Mouse (Mus musculus): ENCODE results near the gene Lce1d.
"Not testable (repeated sequence)": the region's sequence is repeated elsewhere in the genome, so short reads cannot be mapped to it uniquely, and the experiment has no call there.

The Lce1d gene

DNA sequence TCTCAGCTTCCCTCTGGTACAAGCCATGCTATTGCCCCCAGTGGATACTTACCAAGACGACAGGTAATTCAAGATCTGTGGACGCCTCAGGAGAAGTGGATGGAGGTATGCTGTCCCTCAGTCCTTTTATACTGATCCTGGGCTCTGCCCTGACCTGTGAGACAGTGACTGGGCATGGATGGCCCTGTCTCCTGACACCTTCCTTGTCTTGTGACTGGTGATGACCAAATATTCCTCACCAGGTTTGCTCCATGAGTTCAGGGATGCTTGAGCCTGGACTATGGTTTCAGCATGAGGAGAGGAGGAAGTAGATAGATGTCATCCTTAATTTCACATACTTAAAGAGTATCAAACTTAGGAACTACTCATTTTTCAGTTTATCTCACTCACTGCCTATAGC is at the start of gene Lce1d:
Gene Lce1d (minus strand): TSS at position 101 of the 400 bp plus-strand sequence.
- no peak for DNase-seq (ENCODE audit: low spot score)

DNA sequence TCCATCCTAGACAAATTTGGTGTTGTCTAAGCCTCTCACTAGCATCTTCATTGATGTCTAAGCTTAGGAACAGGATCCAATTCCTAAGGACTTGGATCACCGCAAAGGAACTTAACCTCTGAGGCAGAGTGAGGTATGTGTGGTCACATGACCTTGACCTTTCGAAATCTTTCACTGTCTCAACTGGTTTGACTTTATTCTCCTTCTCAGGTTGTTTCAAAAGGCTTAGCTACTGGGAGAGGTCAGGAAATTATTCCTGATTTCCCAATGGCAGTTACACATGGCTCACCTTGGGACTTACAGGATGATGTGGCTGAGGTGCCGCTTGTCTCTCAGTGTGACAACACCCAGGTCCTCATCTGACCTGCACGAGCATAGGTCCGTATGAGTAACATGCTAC is 35.6 kb upstream of the Lce1d start:
- no peak for DNase-seq (ENCODE audit: low spot score)

DNA sequence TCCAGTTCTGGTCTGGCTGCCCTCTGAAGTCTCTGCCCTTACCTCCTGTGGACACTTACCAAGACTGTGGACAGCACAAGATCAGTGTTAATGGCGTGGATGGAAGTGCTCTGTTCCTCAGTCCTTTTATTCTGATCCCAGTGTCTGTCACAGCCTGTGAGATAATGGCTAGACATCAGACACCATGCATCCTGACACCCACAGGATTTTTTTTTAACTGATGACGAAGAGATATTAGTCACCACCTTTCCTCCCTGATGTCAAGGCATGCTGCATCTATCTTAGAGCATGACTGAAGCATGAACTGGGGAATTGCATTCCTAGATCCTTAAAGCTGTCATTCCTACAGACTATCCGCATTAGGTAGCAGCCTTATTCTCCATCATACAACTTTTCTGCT is 33.2 kb upstream of the Lce1d start, which contains the start of gene Lce1f:
Gene Lce1f (minus strand): TSS at position 101 of the 400 bp plus-strand sequence.
- DNase-seq (ENCODE audit: low spot score) = no peak

DNA sequence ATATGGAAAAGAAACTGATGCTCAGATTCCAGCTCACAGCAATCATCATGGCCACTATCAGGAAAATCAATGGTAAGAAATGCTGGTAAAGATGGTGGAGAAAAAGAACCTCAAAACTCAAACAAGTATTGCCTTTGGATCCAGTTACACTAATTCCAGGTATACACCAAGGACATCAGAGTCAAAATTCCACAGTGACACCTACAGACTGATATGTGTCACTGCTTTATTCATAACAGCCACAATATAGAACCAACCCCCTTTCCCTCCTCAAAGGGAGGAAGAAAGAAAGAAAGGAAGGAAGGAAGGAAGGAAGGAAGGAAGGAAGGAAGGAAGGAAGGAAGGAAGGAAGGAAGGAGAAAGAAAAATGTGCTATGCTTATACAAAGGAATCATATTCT is 28.1 kb upstream of the Lce1d start:
- DNase-seq (ENCODE audit: low spot score) = peak; percentile 3

DNA sequence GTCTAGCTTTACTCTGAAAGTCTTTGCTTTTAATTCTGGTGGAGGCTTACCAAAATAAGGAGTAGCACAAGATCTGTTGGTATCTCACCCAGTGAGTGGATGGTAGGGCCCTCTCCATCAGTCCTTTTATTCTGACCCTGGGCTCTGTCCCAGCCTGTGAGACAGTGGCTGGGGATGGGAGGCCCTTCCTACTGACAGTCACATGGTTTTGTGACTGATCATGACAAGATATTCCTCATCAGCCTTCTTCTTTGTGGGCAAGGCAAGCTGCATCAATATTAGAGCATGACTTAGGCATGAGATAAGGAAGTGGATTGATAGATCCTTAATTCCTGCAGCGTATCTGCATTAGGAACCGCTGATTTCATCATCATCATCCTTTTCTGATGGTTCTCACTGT is 22.0 kb upstream of the Lce1d start, which contains the start of gene Lce1e:
Gene Lce1e (minus strand): TSS at position 101 of the 400 bp plus-strand sequence.
- DNase-seq (ENCODE audit: low spot score) = no peak

DNA sequence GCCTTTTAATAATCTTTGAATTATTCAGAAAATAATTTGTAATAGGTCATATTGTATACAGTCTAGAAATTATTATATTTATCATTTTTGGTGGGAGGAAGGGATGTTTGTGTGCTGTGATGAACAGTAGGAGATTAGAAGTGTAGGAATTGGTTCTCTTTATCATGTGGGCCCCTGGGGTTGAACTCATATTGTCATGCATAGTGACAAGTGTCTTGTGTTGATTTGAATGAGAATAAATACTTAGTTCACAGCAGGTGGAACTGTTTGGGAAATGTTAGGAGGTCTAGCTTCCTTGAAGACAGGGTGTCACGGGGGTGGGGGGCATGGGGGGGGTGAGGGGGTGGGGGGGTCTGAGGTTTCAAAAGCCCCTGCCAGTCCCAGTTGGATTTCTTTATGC is 7.6 kb upstream of the Lce1d start:
- DNase-seq (ENCODE audit: low spot score) = no peak

DNA sequence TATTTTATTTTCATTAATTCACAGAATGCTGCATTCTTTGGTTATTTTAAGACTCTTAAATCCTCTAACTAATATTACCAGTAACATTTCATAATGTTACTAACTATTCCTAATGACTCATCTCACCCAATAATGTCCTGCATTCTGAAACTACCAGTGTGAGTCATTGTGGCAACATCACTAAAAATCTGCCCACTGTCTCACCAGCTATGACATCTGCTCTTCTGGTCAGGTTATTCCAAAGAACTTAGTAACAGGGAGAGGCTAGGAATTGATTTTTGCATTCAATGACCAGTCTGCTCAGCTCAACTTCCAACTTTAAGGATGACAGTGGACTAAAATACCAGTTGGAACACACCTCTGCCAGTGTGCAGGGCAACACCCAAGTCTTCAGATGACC is 4.7 kb upstream of the Lce1d start:
- DNase-seq (ENCODE audit: low spot score) = no peak

DNA sequence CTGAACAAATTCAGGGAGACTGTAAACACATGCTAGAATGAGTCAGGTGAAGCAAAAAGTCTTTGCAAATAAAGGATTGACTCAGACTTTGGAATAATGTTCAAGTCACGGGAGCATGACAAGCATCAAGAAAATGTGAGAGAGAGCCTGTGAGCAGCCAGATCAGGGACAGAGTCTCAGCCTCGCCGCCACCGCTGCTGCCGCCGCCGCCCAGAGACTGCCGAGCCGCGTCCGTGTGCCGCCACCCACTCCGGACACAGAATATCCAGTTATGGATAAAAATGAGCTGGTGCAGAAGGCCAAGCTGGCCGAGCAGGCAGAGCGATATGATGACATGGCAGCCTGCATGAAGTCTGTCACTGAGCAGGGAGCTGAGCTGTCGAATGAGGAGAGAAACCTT is 2.1 kb upstream of the Lce1d start:
- not testable (repeated sequence) for DNase-seq (ENCODE audit: low spot score)

DNA sequence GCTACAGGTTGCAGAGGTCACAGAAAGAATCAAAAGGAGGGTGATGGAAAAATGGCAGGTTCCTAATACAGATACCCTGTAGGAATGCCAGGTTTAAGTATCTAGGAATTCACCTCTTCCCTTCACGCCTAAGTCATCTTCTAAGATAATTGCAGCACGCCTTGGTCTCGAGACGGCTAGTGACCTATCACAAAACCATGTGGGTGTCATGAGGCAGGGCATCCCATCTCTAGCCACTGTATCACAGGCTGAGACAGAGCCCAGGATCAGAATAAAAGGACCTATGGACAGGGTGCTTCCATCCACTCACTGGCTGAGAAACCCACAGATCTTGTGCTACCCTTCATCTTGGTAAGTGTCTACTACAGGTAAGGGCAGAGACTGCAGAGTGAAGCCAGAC is 8.1 kb downstream of the Lce1d start, which contains the start of gene Lce1c:
Gene Lce1c (plus strand): TSS at position 301 of the 400 bp plus-strand sequence.
- DNase-seq (ENCODE audit: low spot score) = no peak

DNA sequence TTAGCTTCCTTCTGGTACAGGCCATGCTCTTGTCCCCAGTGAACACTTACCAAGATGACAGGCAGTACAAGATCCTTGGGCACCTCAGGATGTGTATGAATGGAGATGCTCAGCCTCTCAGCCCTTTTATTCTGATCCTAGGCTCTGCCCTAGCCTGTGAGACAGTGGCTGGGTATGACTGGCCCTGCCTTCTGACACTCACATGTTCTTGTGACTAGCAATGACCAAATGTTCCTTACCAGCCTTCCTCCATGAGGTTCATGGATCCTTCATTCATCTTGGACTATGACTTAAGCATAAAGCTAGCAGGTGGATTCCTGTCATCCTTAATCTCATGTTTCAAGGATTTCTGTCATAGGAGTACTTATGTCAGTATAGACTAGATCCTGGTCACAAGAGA is 16.8 kb downstream of the Lce1d start, which contains the start of gene Lce1a2:
Gene Lce1a2 (minus strand): TSS at position 101 of the 400 bp plus-strand sequence.
- no peak for DNase-seq (ENCODE audit: low spot score)

DNA sequence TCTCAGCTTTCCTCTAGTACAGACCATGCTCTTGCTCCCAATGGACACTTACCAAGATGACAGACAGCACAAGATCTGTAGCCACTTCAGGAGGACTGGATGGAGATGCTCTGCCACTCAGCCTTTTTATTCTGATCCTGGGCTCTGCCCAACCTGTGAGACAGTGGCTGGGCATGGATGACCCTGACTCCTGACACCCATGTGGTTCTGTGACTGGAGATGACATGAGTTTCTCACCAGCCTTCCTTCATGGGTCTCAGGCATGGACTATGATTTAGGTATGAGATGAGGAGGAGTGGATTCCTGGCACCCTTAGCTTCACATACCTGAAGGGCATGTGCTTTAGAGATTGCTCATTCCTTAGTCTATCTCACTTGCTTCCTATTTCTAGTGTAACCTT is 30.2 kb downstream of the Lce1d start, which contains the start of gene Lce1b:
Gene Lce1b (minus strand): TSS at position 101 of the 400 bp plus-strand sequence.
- DNase-seq (ENCODE audit: low spot score) = no peak

DNA sequence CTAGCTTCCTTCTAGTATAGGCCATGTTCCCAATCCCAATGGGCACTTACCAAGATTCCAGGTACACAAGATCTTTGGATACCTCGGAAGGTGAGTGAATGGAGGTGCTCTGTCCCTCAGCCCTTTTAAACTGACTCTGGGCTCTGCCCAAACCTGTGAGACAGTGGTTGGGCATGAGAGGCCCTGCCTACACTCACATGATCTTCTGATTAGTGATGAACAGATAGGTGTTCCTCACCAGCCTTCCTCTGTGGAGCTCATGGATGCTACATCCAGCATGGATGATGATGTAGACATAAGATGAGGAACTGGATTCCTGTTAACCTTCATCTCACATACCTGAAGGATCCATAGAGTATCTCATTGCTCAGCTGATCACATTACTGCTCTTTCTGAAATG is 38.8 kb downstream of the Lce1d start, which contains the start of gene Lce1a1:
Gene Lce1a1 (minus strand): TSS at position 101 of the 400 bp plus-strand sequence.
- no peak for DNase-seq (ENCODE audit: low spot score)

DNA sequence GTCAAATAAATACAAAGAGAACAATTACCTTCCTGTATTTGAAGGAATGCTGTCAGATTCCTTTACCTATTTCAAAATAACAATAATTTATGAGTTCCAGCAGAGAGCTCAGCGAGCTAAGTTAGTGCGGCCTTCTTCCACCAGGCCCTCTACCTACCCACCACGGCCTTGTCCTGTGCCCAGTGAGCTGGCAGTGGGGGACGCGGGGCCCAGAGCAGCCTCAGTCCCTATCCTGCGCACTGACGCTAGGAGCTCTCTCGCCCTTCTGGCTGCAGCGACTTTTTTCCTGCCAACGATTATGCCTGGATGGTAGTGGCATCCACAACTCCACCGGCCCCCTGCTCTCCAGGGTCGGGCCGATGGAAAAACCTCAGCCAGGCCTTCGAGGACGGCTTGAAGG is 47.2 kb downstream of the Lce1d start:
- DNase-seq (ENCODE audit: low spot score) = no peak

DNA sequence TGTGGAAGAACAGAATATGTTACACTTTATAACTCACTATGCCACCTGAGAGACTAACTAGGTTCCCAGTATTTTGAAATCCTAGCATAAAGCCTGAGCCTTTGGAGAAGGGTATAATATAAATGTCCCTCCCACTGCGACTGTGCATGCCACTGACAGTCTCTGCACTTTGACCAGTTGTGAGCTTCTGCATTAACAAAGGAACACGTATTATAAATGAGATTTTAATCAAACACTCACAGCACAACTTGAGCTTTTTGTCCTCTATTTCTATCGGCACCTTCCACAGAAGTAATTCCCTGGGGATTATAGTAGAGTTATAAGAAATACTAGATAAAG is 48.4 kb downstream of the Lce1d start:
- DNase-seq (ENCODE audit: low spot score) = no peak

DNA sequence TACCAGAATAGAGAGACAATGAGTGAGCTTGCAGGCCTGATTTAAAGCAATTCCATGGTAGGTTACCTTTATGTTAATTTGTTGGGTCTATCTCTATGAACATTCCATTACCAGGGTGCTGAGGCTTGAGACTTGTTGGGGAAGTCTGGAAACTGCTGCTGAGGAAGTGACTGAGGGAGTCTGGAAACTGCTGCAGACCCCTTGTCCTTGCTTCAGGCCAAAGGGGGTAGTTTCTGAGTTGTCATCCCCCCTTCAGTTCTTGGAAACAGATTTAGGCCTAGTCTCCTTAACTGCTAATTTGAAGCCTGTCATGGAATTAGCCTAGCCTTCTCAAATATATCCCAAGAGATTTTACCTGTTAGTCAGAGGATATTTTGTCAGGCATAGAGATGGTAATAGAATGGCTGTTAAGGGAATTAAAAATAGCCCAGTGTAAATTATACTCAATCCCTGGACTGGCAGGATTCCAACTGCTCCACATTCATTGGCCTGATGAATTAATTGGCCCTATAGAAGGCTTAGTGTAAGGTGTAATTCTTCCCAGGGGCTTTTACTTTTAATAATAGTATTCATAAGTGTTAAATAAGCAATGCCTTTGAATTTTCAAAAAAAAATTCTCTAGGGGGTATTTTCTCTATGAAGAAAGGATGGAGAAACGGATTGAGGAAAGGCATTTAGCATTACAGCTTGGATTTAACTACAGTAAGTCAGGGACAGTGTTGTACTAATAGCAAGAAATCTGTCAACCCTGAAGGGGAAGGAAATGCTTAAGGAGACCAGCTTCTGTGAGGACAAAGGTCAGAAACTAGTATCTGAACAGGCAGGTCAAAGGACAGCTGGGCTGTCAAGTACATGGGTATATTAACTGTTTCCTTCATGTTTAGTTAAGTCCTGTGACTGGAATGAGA is 49.0 kb downstream of the Lce1d start:
- DNase-seq (ENCODE audit: low spot score) = peak; percentile 1

Data from embryo, embryonic 10.5 days (tissue).